In the genomic region with DNA sequence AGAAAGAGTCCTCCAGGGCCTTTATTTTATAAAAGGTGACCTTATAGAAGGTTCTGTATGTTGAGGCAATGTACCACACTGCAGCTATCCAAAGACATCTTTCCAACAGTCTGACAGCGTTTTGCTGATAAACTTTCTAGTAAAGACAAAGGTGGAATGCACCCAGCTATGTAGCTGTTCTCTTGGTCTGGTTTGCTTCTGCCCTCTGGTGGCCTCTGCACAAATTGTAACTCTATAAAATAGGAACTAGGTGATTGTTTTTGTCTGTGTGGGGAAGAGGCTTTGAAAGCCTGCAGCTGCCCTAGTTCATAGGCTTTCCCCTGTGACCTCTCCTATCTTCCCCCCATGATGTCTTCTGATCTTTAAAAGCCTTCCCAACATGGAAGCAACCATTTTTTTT, we compare ENCODE assay signal across 8 mouse cellular contexts. TPM values are rescaled to one million over a fixed set of nuclear protein-coding genes. Genes with fewer than 3 reads are reported as not detected.
DNase-seq lines count a peak whose midpoint lies in the region; ATAC-seq and TF ChIP-seq lines count a peak whose summit lies in the region.

No protein-coding gene starts in this region.

- no peaks in the 10 kb centered on the region for H3K36me3 ChIP-seq in embryonic facial prominence, embryonic 10.5 days (replicated peaks)
- no peaks in the 10 kb centered on the region for H3K36me3 ChIP-seq in heart, postnatal 0 days (replicated peaks; ENCODE audit: control insufficient read depth, insufficient read depth, low read length)
- no peaks in the 10 kb centered on the region for H3K36me3 ChIP-seq in liver, embryonic 12.5 days
- no peaks in the 10 kb centered on the region for H3K36me3 ChIP-seq in neural tube, embryonic 12.5 days

- peak; percentile 60 for ATAC-seq in CD4-positive, CD25-positive, alpha-beta regulatory T cell, adult 4 months
- ATAC-seq in heart, postnatal 0 days (ENCODE audit: insufficient read depth, low read depth) = peak; percentile 55; the same call in 1 of the 2 replicates
- ATAC-seq in liver, embryonic 12.5 days = 0 out of 2 replicates have a peak, but pooled peaks have one; percentile 32
- peak; percentile 74 for ATAC-seq in neural tube, embryonic 12.5 days (ENCODE audit: low FRiP score, low read depth)

- H3K4me2 ChIP-seq in heart, postnatal 0 days (ENCODE audit: low read depth, low read length) = no peak overlapping the region
- H3K4me2 ChIP-seq in liver, embryonic 12.5 days = no peak overlapping the region
- no peak overlapping the region for H3K4me2 ChIP-seq in neural tube, embryonic 12.5 days (replicated peaks)

- H3K27me3 ChIP-seq in embryonic facial prominence, embryonic 10.5 days (replicated peaks; ENCODE audit: low read depth, poor library complexity, severe bottlenecking) = no peaks in the 10 kb centered on the region
- no peaks in the 10 kb centered on the region for H3K27me3 ChIP-seq in heart, postnatal 0 days (ENCODE audit: control insufficient read depth, insufficient read depth, low read length)
- H3K27me3 ChIP-seq in liver, embryonic 12.5 days (replicated peaks) = no peaks in the 10 kb centered on the region
- no peaks in the 10 kb centered on the region for H3K27me3 ChIP-seq in neural tube, embryonic 12.5 days (replicated peaks)

- no peaks in the 10 kb centered on the region for H3K9me3 ChIP-seq in embryonic facial prominence, embryonic 10.5 days
- no peaks in the 10 kb centered on the region for H3K9me3 ChIP-seq in heart, postnatal 0 days (replicated peaks; ENCODE audit: control insufficient read depth, low read length)
- no peaks in the 10 kb centered on the region for H3K9me3 ChIP-seq in liver, embryonic 12.5 days (replicated peaks)
- H3K9me3 ChIP-seq in neural tube, embryonic 12.5 days = no peaks in the 10 kb centered on the region

- DNase-seq in adrenal gland, adult 2 months = peak; percentile 52
- DNase-seq in embryonic facial prominence, embryonic 10.5 days (ENCODE audit: low spot score) = peak; percentile 54
- peak; percentile 80 for DNase-seq in heart, postnatal 0 days (ENCODE audit: low spot score)
- DNase-seq in kidney, postnatal 25 days = peak; percentile 36 to 72
- DNase-seq in thymus, postnatal 25 days = peak; percentile 29

- TF ChIP-seq CTCF in heart, postnatal 0 days (IDR thresholded peaks at IDR 0.05; ENCODE audit: low read depth) = peak; percentile 79

- H3K4me3 ChIP-seq in embryonic facial prominence, embryonic 10.5 days = no peak overlapping the region
- H3K4me3 ChIP-seq in heart, postnatal 0 days (ENCODE audit: low read depth, low read length) = no peak overlapping the region
- no peak overlapping the region for H3K4me3 ChIP-seq in liver, embryonic 12.5 days
- H3K4me3 ChIP-seq in neural tube, embryonic 12.5 days = no peak overlapping the region

- no peak for TF ChIP-seq EP300 in heart, postnatal 0 days (IDR thresholded peaks at IDR 0.05; ENCODE audit: low read depth)

- H3K9ac ChIP-seq in heart, postnatal 0 days (replicated peaks; ENCODE audit: low read depth, low read length) = no peak overlapping the region
- H3K9ac ChIP-seq in liver, embryonic 12.5 days = no peak overlapping the region
- H3K9ac ChIP-seq in neural tube, embryonic 12.5 days = no peak overlapping the region

- 16% methylated on average over 1 of the region's 1 CpGs for WGBS in embryonic facial prominence, embryonic 10.5 days
- WGBS in heart, postnatal 0 days = 0% methylated on average over 1 of the region's 1 CpGs
- WGBS in liver, embryonic 12.5 days (ENCODE audit: insufficient replicate concordance) = 3% methylated on average over 1 of the region's 1 CpGs
- WGBS in neural tube, embryonic 12.5 days = 12% methylated on average over 1 of the region's 1 CpGs

- H3K4me1 ChIP-seq in embryonic facial prominence, embryonic 10.5 days = peaks cover 3% of the 10 kb centered on the region; the same call in 1 of the 2 replicates
- no peaks in the 10 kb centered on the region for H3K4me1 ChIP-seq in heart, postnatal 0 days (ENCODE audit: control insufficient read depth, insufficient read depth)
- no peaks in the 10 kb centered on the region for H3K4me1 ChIP-seq in liver, embryonic 12.5 days
- no peaks in the 10 kb centered on the region for H3K4me1 ChIP-seq in neural tube, embryonic 12.5 days

- H3K27ac ChIP-seq in embryonic facial prominence, embryonic 10.5 days (replicated peaks) = no peak overlapping the region
- H3K27ac ChIP-seq in heart, postnatal 0 days (ENCODE audit: low read depth) = no peak overlapping the region
- no peak overlapping the region for H3K27ac ChIP-seq in liver, embryonic 12.5 days
- no peak overlapping the region for H3K27ac ChIP-seq in neural tube, embryonic 12.5 days

RNA-seq across cellular contexts. Expression of gene 4931440F15Rik, which starts 59.7 kb away (rescaled TPM):
- under 1 TPM in 1 of 2 experiments, not detected in 1; 0.11 TPM for polyA plus RNA-seq in CD4-positive, CD25-positive, alpha-beta regulatory T cell, adult 4 months (2017; shearing (Covaris generic))
- total RNA-seq in adrenal gland, adult 2 months (2021) = under 1 TPM; 0.40 to 0.52 TPM
- polyA plus RNA-seq in adrenal gland, adult 2 months (2012; rRNA removed) = 0.10 TPM in 2 replicates
- 0.15 TPM in 2 replicates for polyA plus RNA-seq in embryonic facial prominence, embryonic 10.5 days (2016; fragmentation: Nextera tagmentation; extraction: Ambion mirVana)
- total RNA-seq in heart, postnatal 0 days (2014; rRNA removed; ENCODE audit: low replicate concordance) = not detected in 2 replicates
- 0.05 and 0.10 TPM in 2 replicates for polyA plus RNA-seq in heart, postnatal 0 days (2015; fragmentation: Nextera tagmentation; extraction: Ambion mirVana)
- polyA plus RNA-seq in liver, embryonic 12.5 days (2016; fragmentation: Nextera tagmentation; extraction: Ambion mirVana) = 0.41 and 0.54 TPM in 2 replicates
- 0.33 and 0.38 TPM in 2 replicates for polyA plus RNA-seq in neural tube, embryonic 12.5 days (2016; fragmentation: Nextera tagmentation; extraction: Ambion mirVana)

Comparison
In these comparisons a context has a peak if more than half of its experiments do, and no peak if none do; other contexts are left out.
1. DNase-seq: peak in every context shown above with its lines; median percentile 80 in heart, postnatal 0 days; 54 in embryonic facial prominence, embryonic 10.5 days; 54 in kidney, postnatal 25 days; 52 in adrenal gland, adult 2 months; 29 in thymus, postnatal 25 days.